ENCODE assay signal across 16 mouse cellular contexts in genomic region chr11:104214128-104214527, GRCm38 (mm10). TPM values are rescaled to one million over a fixed set of nuclear protein-coding genes. Genes with fewer than 3 reads are reported as not detected.
"Had no signal": no experiment of that assay in that cellular context is flagged by ENCODE, and none has a peak within 500 bp of the region (broad histone marks: within the 10 kb centered on the region; RNA-seq: fewer than 3 reads in every experiment).

No protein-coding gene starts in this region.

RNA-seq across cellular contexts. Expression of gene Mapt, which starts 17.1 kb away (rescaled TPM):
- total RNA-seq: megakaryocyte progenitor cell, adult 5-6 weeks had no signal
- polyA plus RNA-seq: macrophage had no signal

RNA-seq across cellular contexts. Expression of gene Sppl2c, which starts 28.0 kb away (rescaled TPM):
- total RNA-seq: megakaryocyte progenitor cell, adult 5-6 weeks had no signal
- polyA plus RNA-seq: lung, adult 2 months; lung, embryonic 15.5 days; lung, postnatal 0 days; macrophage; midbrain, embryonic 11.5 days; midbrain, embryonic 13.5 days; midbrain, embryonic 15.5 days; myocyte; neural tube, embryonic 11.5 days; neural tube, embryonic 13.5 days; neural tube, embryonic 15.5 days; small intestine, adult 2 months; stomach, embryonic 14.5 days; stomach, embryonic 16.5 days; thymus, postnatal 0 days had no signal
